Mouse (Mus musculus) myocyte (in vitro differentiated cells): ENCODE results near the gene Draxin.

Source experiments
- CEBPB ChIP-seq: IDR thresholded peaks from 2 replicates; pipeline ENCODE4 v1.6.1; 2011; ENCODE audit warnings: mild to moderate bottlenecking, moderate library complexity; ENCODE audit not compliant: poor library complexity, insufficient read depth, severe bottlenecking
- E2F4 ChIP-seq: IDR thresholded peaks from one replicate; pipeline ENCODE4 v1.6.1; 2011; ENCODE audit warnings: mild to moderate bottlenecking, control low read depth, moderate library complexity; ENCODE audit not compliant: insufficient read depth
- MAX ChIP-seq: IDR thresholded peaks from one replicate; pipeline ENCODE4 v1.6.1; 2011; ENCODE audit warnings: low read depth, mild to moderate bottlenecking, control low read depth
- MYOD1 ChIP-seq, 3 experiments: IDR thresholded peaks; one replicate each; pipeline ENCODE4 v1.6.1; 2011; ENCODE audit warnings: control low read depth in 2 of 3, low read depth in 2 of 3, mild to moderate bottlenecking in 2 of 3, moderate library complexity in 1 of 3; ENCODE audit not compliant: insufficient read length in 2 of 3, control insufficient read depth in 1 of 3
- MYOG ChIP-seq, 3 experiments: IDR thresholded peaks; one replicate each; pipeline ENCODE4 v1.6.1; 2011; ENCODE audit warnings: control low read depth in 2 of 3, low read depth in 2 of 3, mild to moderate bottlenecking in 2 of 3; ENCODE audit not compliant: insufficient read length in 2 of 3, control insufficient read depth in 1 of 3, insufficient read depth in 1 of 3
- POLR2A ChIP-seq: IDR thresholded peaks from one replicate; pipeline ENCODE4 v1.6.1; 2011; ENCODE audit warnings: low read depth, mild to moderate bottlenecking, control low read depth, moderate library complexity; ENCODE audit not compliant: insufficient read length
- POLR2AphosphoS2 ChIP-seq: IDR thresholded peaks from one replicate; pipeline ENCODE4 v1.6.1; 2011; ENCODE audit warnings: low read depth, control low read depth; ENCODE audit not compliant: insufficient read length
- REST ChIP-seq: IDR thresholded peaks from one replicate; pipeline ENCODE4 v1.6.1; 2011; ENCODE audit warnings: mild to moderate bottlenecking, control low read depth, moderate library complexity; ENCODE audit not compliant: insufficient read depth, insufficient read length
- SRF ChIP-seq: IDR thresholded peaks from one replicate; pipeline ENCODE4 v1.6.1; 2011; ENCODE audit warnings: low read depth; ENCODE audit not compliant: control insufficient read depth, insufficient read length
- TCF12 ChIP-seq: IDR thresholded peaks from one replicate; pipeline ENCODE4 v1.6.1; 2011; ENCODE audit warnings: mild to moderate bottlenecking, control low read depth; ENCODE audit not compliant: poor library complexity, insufficient read depth, severe bottlenecking
- TCF3 ChIP-seq: IDR thresholded peaks from one replicate; pipeline ENCODE4 v1.6.1; 2011; ENCODE audit warnings: low read depth, control low read depth; ENCODE audit not compliant: insufficient read length
- USF1 ChIP-seq: IDR thresholded peaks from one replicate; pipeline ENCODE4 v1.6.1; 2011; ENCODE audit warnings: low read depth, mild to moderate bottlenecking, control low read depth, moderate library complexity

DNA sequence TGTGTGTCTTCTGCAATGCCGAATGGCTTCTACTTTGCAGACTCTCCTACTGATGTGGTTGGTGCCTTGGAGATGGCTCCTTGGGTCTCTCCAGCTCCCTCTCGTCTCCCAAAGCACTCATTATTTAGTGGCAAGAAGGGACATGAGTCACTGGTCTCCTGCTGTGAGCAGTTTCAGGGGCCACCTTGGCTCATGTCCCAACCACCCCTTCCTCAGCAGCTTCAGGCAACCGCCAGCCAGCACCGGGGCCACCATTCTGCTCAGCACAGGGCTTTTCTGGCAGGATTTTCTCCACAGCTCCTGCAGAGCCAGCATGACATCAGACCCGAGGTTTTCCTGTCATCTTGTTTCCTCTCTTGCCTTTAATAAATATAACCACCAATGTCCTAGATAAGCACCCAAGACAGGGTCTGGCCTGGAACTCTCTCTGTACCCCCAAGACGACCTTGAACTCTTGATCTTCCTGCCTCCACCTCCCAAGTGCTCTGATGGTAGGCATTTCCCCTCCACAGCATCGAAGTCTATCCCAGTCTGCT lies 21.9 kb downstream of the Draxin start:
- TF ChIP-seq USF1 (no peak), TCF12 (no peak), E2F4 (no peak), POLR2A (no peak), MYOD1 (IDR thresholded peaks at IDR 0.05; ENCODE audit: control insufficient read depth in 1 of 3, insufficient read length in 2 of 3, low read depth in 2 of 3) (no peak), MAX (no peak), SRF (no peak), TCF3 (no peak), MYOG (IDR thresholded peaks at IDR 0.05; ENCODE audit: control insufficient read depth in 1 of 3, insufficient read depth in 1 of 3, insufficient read length in 2 of 3, low read depth in 2 of 3) (no peak), POLR2AphosphoS2 (no peak), REST (no peak), CEBPB (no peak)
